Comparison of ENCODE assay signal across 13 mouse cellular contexts in the genomic region with DNA sequence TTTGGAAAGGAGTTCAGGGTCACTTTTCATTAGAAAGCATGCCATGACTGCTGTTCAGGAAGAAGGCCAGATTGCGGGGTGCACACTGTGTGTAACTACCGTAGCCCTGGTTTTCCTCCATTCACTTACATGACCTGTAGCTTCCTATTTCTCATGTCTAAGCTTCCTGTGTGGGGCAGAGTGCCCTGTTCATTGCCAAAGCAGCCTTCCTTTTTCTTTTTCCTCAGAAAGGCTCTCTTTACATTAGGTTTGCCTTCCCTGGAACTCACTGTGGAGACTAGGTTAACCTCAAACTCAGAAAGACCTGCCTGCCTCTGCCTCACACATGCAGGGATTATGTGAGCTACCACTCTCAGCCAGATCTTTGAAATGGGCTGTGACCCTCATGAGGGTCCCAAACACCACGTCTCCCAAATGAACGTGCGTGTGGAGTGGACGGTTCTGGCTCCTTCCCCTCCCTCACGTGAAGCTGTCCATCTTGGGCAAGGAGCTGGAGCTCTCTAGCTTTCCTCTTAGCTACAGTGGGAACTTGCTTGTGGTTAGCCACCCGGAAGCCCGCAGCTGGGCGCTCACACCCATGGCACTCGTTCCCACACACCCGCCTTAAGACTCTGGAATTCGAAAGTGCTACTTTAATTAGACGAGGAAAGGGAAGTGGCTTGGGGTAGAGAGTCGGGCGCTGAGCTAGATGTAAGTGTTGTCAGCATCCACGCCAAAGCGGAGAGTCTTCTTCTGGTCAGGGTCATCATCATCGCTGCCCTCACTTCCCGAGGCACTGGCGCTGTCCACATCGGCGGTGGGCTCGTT. TPM values are rescaled to one million over a fixed set of nuclear protein-coding genes. Genes with fewer than 3 reads are reported as not detected.
A peak's percentile ranks its signal among the peaks of the same experiment; 100 is the strongest.
DNase-seq lines count a peak whose midpoint lies in the region; ATAC-seq and TF ChIP-seq lines count a peak whose summit lies in the region.
"Had no signal": no experiment of that assay in that cellular context is flagged by ENCODE, and none has a peak within 500 bp of the region (broad histone marks: within the 10 kb centered on the region; RNA-seq: fewer than 3 reads in every experiment).

No protein-coding gene starts in this region.

- ATAC-seq in embryonic facial prominence, embryonic 15.5 days (ENCODE audit: insufficient number of reproducible peaks, low FRiP score, low TSS enrichment, low read depth), result no peak
- peak; percentile 39 to 43 for ATAC-seq in hematopoietic stem cell, adult 5-6 weeks (replicated peaks in 1 of 2; ENCODE audit: insufficient read depth in 1 of 2, low FRiP score in 2 of 2, low TSS enrichment in 1 of 2, low read depth in 1 of 2, poor library complexity in 2 of 2, severe bottlenecking in 2 of 2)

- H3K9me3 ChIP-seq in embryonic facial prominence, embryonic 15.5 days (replicated peaks), result no peaks in the 10 kb centered on the region
- no peaks in the 10 kb centered on the region for H3K9me3 ChIP-seq in embryonic facial prominence, embryonic 10.5 days
- no peaks in the 10 kb centered on the region for H3K9me3 ChIP-seq in ES-E14 (ENCODE audit: control insufficient read depth, insufficient read depth, low read depth, low read length)
- H3K9me3 ChIP-seq: hindbrain, embryonic 15.5 days had no signal

- DNase-seq in embryonic facial prominence, embryonic 10.5 days (ENCODE audit: low spot score), result no peak
- no peak for DNase-seq in ES-E14 (ENCODE audit: low read depth, low spot score)
- peak; percentile 32 for DNase-seq in lung, postnatal 14 days
- DNase-seq in right cerebral cortex, postnatal 25 days, result no peak
- no peak for DNase-seq in layer of hippocampus, postnatal 36 days
- DNase-seq in frontal cortex, postnatal 14 days (ENCODE audit: low spot score in 2 of 2), result no peak
- DNase-seq: cerebellum, adult 8-10 months; thymus, postnatal 4 days had no signal

- no peak overlapping the region for H3K4me3 ChIP-seq in embryonic facial prominence, embryonic 15.5 days (replicated peaks)
- no peak overlapping the region for H3K4me3 ChIP-seq in embryonic facial prominence, embryonic 10.5 days
- peak overlapping the region; percentile 4 to 49; a peak in 2 of 4 replicates for H3K4me3 ChIP-seq in ES-E14 (ENCODE audit: insufficient read depth in 1 of 2, low read depth in 1 of 2, low read length in 2 of 2, poor library complexity in 1 of 2, severe bottlenecking in 1 of 2)
- H3K4me3 ChIP-seq: hindbrain, embryonic 15.5 days had no signal

- H3K36me3 ChIP-seq in embryonic facial prominence, embryonic 15.5 days, result peaks cover 6% of the 10 kb centered on the region
- peaks cover 9% of the 10 kb centered on the region for H3K36me3 ChIP-seq in embryonic facial prominence, embryonic 10.5 days (replicated peaks)
- peaks cover 4% of the 10 kb centered on the region for H3K36me3 ChIP-seq in ES-E14 (ENCODE audit: control insufficient read depth, insufficient read depth, low read length, poor library complexity, severe bottlenecking)

- no peak overlapping the region for H3K9ac ChIP-seq in embryonic facial prominence, embryonic 15.5 days
- no peak overlapping the region for H3K9ac ChIP-seq in ES-E14 (ENCODE audit: insufficient read depth, low read depth, low read length, poor library complexity, severe bottlenecking)
- H3K9ac ChIP-seq: hindbrain, embryonic 15.5 days had no signal

- H3K27ac ChIP-seq in embryonic facial prominence, embryonic 15.5 days (replicated peaks), result no peak overlapping the region
- no peak overlapping the region for H3K27ac ChIP-seq in embryonic facial prominence, embryonic 10.5 days (replicated peaks)
- no peak overlapping the region for H3K27ac ChIP-seq in ES-E14 (ENCODE audit: insufficient read depth, low read depth, low read length, poor library complexity, severe bottlenecking)
- H3K27ac ChIP-seq: hindbrain, embryonic 15.5 days had no signal

- in situ Hi-C loops in ES-E14 (cut with MboI; ENCODE audit: low sequenced_read_pairs in 2 of 2, unreplicated experiment in 2 of 2), result no loop called here

- WGBS in embryonic facial prominence, embryonic 15.5 days, result 77% methylated on average over 24 of the region's 24 CpGs
- 77% methylated on average over 24 of the region's 24 CpGs for WGBS in embryonic facial prominence, embryonic 10.5 days

- no peaks in the 10 kb centered on the region for H3K27me3 ChIP-seq in embryonic facial prominence, embryonic 15.5 days
- no peaks in the 10 kb centered on the region for H3K27me3 ChIP-seq in embryonic facial prominence, embryonic 10.5 days (replicated peaks; ENCODE audit: low read depth, poor library complexity, severe bottlenecking)
- H3K27me3 ChIP-seq: hindbrain, embryonic 15.5 days had no signal

- peaks cover 18% of the 10 kb centered on the region for H3K4me1 ChIP-seq in embryonic facial prominence, embryonic 15.5 days
- peaks cover 18% of the 10 kb centered on the region for H3K4me1 ChIP-seq in embryonic facial prominence, embryonic 10.5 days
- H3K4me1 ChIP-seq in ES-E14 (ENCODE audit: control insufficient read depth in 2 of 2, insufficient read depth in 2 of 2, low read length in 2 of 2, poor library complexity in 1 of 2), result peaks cover 2 to 14% of the 10 kb centered on the region in 2 experiments; a peak in 2 of 4 replicates

- H3K4me2 ChIP-seq in embryonic facial prominence, embryonic 15.5 days (replicated peaks), result peak overlapping the region; percentile 12; the same call in 1 of the 2 replicates
- H3K4me2 ChIP-seq: hindbrain, embryonic 15.5 days had no signal

TF ChIP-seq in ES-E14, 5 proteins besides CTCF, POLR2A, EP300 and RAD21:
- TF ChIP-seq MAFK (IDR thresholded peaks at IDR 0.05; ENCODE audit: insufficient read depth, low read depth, low read length), result no peak
- TF ChIP-seq CHD2 (IDR thresholded peaks at IDR 0.05; ENCODE audit: low read depth, low read length), result no peak
- TF ChIP-seq HCFC1 (IDR thresholded peaks at IDR 0.05; ENCODE audit: borderline replicate concordance, insufficient read depth, low read length), result no peak
- TF ChIP-seq ZNF384 (IDR thresholded peaks at IDR 0.05; ENCODE audit: low read depth, low read length), result no peak

RNA-seq across cellular contexts. Expression of a gene that starts 2.4 kb away (rescaled TPM):
- 4.1 and 5.1 TPM in 2 replicates for polyA plus RNA-seq in embryonic facial prominence, embryonic 15.5 days (2015; fragmentation: Nextera tagmentation; extraction: Ambion mirVana)
- 0.34 TPM in 2 replicates for polyA plus RNA-seq in embryonic facial prominence, embryonic 10.5 days (2016; fragmentation: Nextera tagmentation; extraction: Ambion mirVana)
- total RNA-seq in ES-E14 (2012; rRNA removed), result 0.58 and 0.67 TPM in 2 replicates
- total RNA-seq in hematopoietic stem cell, adult 5-6 weeks (2017), result 15.4 and 26.7 TPM in 2 replicates
- total RNA-seq in layer of hippocampus, postnatal 36 days (2021), result 1 to 10 TPM in 1 of 2 experiments, under 1 TPM in 1; 0.51 to 1.2 TPM

RNA-seq across cellular contexts. Expression of a gene that starts 7.9 kb away (rescaled TPM):
- 0.19 TPM in 1 of 2 replicates, not detected in the other for polyA plus RNA-seq in embryonic facial prominence, embryonic 15.5 days (2015; fragmentation: Nextera tagmentation; extraction: Ambion mirVana)
- 0.10 and 0.17 TPM in 2 replicates for polyA plus RNA-seq in embryonic facial prominence, embryonic 10.5 days (2016; fragmentation: Nextera tagmentation; extraction: Ambion mirVana)
- 0.13 and 0.26 TPM in 2 replicates for total RNA-seq in ES-E14 (2012; rRNA removed)
- total RNA-seq in hematopoietic stem cell, adult 5-6 weeks (2017), result not detected in 2 replicates
- not detected for total RNA-seq in layer of hippocampus, postnatal 36 days (2021)
- total RNA-seq: neutrophil, adult 5-6 weeks had no signal
- polyA plus RNA-seq: forebrain, embryonic 11.5 days; hindbrain, embryonic 15.5 days had no signal

RNA-seq across cellular contexts. Expression of a gene that starts 10.3 kb away (rescaled TPM):
- polyA plus RNA-seq in embryonic facial prominence, embryonic 15.5 days (2015; fragmentation: Nextera tagmentation; extraction: Ambion mirVana), result 5.3 TPM in 2 replicates
- polyA plus RNA-seq in embryonic facial prominence, embryonic 10.5 days (2016; fragmentation: Nextera tagmentation; extraction: Ambion mirVana), result 8.8 and 9.6 TPM in 2 replicates
- total RNA-seq in ES-E14 (2012; rRNA removed), result 12.0 and 31.9 TPM in 2 replicates
- not detected in 2 replicates for total RNA-seq in hematopoietic stem cell, adult 5-6 weeks (2017)
- total RNA-seq in layer of hippocampus, postnatal 36 days (2021), result not detected
- total RNA-seq: neutrophil, adult 5-6 weeks had no signal

RNA-seq across cellular contexts. Expression of a gene that starts 23.1 kb away (rescaled TPM):
- 0.76 and 1.1 TPM in 2 replicates for polyA plus RNA-seq in embryonic facial prominence, embryonic 15.5 days (2015; fragmentation: Nextera tagmentation; extraction: Ambion mirVana)
- 0.60 and 0.86 TPM in 2 replicates for polyA plus RNA-seq in embryonic facial prominence, embryonic 10.5 days (2016; fragmentation: Nextera tagmentation; extraction: Ambion mirVana)
- total RNA-seq in ES-E14 (2012; rRNA removed), result 0.76 and 0.95 TPM in 2 replicates
- not detected in 2 replicates for total RNA-seq in hematopoietic stem cell, adult 5-6 weeks (2017)
- total RNA-seq in layer of hippocampus, postnatal 36 days (2021), result under 1 TPM in 1 of 2 experiments, not detected in 1; 0.18 TPM
- total RNA-seq: neutrophil, adult 5-6 weeks had no signal

RNA-seq across cellular contexts. Expression of a gene that starts 40.1 kb away (rescaled TPM):
- 68.7 and 73.2 TPM in 2 replicates for polyA plus RNA-seq in embryonic facial prominence, embryonic 15.5 days (2015; fragmentation: Nextera tagmentation; extraction: Ambion mirVana)
- 114 and 124 TPM in 2 replicates for polyA plus RNA-seq in embryonic facial prominence, embryonic 10.5 days (2016; fragmentation: Nextera tagmentation; extraction: Ambion mirVana)
- 101 and 107 TPM in 2 replicates for total RNA-seq in ES-E14 (2012; rRNA removed)
- 52.5 and 77.3 TPM in 2 replicates for total RNA-seq in hematopoietic stem cell, adult 5-6 weeks (2017)
- total RNA-seq in layer of hippocampus, postnatal 36 days (2021), result 10 to 100 TPM; 79.9 to 86.9 TPM

Comparison
In these comparisons a context has a peak if more than half of its experiments do, and no peak if none do; other contexts are left out.
1. H3K4me3 ChIP-seq: peak in ES-E14 (2 of 2); none in embryonic facial prominence, embryonic 15.5 days (single experiment) and embryonic facial prominence, embryonic 10.5 days (single experiment).
2. RNA of a gene that starts 10.3 kb away (total RNA-seq): 12.0 to 31.9 TPM in ES-E14; not detected in layer of hippocampus, postnatal 36 days and not detected in hematopoietic stem cell, adult 5-6 weeks; every median in the first group is over 10 times any median in the second.